Mouse (Mus musculus) adrenal gland, postnatal 25 days (tissue): ENCODE data around the gene Dnase1l1. TPM values are rescaled to one million over a fixed set of nuclear protein-coding genes. Genes with fewer than 3 reads are reported as not detected.
A peak's percentile ranks its signal among the peaks of the same experiment; 100 is the strongest.

Source experiments
- DNase-seq: peaks from one replicate; pipeline ENCODE4 v3.0.0; 2021; ENCODE audit warnings: mixed read lengths
- microRNA-seq, 2 experiments: library from miRNA; unstranded; fragments of <30 nt; microRNA quantifications; one replicate each; pipeline ENCODE4 v1.2.0; 2021
- total RNA-seq: library from RNA; stranded (reverse); gene quantifications from 2 replicates; pipeline ENCODE4 v1.2.3, GENCODE M21; 2021

Dnase1l1 gene
- total RNA-seq, 1 experiment from 2014 or later = 20.3 TPM

DNA sequence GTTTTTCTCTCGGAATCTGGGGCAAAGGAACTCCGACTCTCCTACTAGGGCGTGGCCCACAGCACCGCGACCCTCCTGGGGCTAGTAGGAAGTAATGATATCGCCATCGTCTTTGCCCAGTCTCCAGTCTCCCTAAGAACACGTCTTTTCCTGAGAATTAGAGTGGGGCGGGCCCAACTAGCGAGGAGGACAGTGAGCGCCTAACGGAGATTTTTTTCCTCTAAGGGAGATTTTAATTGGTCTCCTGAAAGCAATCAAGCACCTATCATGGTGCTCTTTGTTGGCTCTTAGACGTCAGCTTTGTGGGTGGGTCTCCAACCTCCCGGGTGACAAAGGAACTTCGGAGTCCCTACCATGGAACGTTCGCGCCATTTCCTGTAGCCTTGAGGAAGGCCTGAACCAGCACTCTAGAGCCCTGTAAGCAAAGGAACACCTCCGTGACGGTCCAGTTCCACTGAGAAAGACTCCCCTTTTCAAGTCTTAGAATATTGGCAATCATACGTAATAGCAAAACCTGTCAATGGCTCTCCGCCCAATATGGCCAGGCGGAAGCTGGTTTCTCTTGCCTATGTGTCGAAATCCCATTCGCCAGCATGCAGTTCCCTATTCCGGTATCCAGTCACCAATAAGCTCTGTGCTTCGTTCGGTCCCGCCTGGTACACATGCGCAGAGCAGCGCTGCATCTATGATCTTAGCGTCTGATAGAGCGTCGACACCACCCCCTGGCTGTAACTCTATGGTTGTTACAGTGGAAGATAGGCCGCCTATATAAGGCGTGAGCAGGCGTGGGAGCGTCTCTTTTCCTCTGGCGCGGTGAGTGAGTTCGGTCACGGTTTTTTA is 11.9 kb downstream of the Dnase1l1 start, which contains the start of gene Rpl10:
TSS of gene Rpl10 (plus strand) at position 751 of the 840 bp plus-strand sequence.
- DNase-seq = peak; percentile 82

- DNase-seq = no peak
Measured at GRCm38 (mm10) chrX:74269736-74270061, 12.4 kb downstream of the Dnase1l1 start.

GRCm38 (mm10) chrX:74257746-74258145 is 24.4 kb downstream of the Dnase1l1 start:
- DNase-seq = no peak

DNA sequence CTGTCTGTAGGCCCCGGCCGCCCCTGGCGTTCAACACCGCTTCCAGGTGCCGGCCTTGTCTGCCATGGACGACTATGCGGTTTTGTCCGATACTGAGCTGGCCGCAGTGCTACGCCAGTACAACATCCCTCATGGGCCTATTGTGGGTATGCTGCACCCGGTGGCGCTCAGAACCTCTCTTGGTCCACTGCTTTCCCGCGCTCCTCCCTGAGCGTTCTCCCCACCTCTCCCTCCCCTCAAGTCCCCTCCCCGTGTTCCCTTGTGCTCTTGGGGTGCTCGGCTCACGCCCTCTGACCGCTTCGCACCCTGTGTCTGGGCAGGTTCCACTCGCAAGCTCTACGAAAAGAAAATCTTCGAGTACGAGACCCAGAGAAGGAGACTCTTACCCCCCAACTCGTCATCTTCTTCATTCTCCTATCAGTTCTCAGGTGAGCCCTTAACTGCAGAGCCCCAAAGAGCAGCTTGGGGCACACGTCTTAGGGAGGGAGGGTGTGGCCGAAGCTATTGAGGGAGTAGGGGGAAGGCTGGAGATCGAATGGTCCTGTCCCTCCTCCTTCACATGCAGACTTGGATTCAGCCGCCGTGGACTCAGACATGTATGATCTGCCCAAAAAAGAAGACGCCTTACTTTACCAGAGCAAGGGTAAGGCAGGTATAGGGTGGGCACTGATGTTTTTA is 27.1 kb downstream of the Dnase1l1 start:
- no peak for DNase-seq

DNA sequence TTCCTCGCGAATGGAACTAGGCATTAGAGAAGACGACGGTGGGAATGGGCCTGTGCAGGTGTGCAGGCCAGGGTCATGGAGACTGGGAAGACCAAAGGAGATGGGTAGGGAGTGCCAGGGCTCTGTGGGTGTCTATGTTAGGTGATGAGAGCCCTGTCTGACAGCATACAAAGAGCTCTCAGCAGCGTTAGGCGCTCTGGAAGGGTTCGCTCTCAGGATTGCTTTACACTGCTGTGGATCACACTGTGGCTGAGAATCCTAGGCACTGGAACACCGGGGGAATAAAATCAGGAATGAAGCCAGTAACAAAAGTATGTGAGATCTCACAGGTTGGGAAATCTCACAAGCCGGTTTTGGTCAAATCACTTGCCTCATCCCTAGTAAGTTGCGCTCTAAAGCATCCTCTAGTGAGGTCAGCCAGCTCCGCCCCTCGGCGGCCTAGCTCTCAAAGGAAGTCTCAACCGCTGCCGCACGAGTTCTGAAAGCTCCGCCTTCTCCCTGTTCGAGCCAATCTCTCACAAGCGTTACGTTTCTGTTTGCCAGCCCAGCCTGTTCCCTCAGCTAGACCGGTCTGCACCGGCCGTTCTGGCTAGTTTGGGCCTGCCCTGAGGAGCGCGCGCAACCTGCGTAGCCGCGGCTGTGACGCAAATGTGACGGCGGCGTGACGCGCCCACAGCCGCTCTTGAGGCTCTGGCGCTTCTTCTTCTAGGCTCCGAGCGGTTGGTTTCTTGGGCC is 27.8 kb downstream of the Dnase1l1 start, which contains the start of gene Emd:
TSS of gene Emd (plus strand) at position 535 of the 735 bp plus-strand sequence.
- DNase-seq = peak; percentile 80

DNA sequence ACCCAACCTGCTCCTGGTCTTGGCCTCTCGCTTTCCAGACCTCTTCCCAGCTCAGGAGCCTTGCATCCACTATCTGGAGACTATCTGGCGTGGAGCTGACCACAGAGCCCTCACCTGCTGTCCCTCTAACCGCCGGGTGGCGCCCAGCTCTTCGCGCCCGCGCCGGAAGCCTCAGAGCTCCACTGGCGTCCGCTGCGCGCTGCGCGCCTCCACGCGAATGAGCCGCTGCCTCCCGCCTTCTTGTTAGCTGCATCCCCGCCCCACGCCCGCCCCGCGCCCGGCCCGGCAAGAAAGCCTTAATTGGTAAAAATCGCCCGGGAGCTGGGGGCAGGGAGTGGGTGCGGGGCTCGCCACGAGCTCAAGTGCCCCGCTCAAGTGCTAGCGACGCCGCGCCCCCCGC is 32.5 kb downstream of the Dnase1l1 start, which contains the start of gene Flna:
TSS of gene Flna (minus strand) at position 206 of the 400 bp plus-strand sequence.
- peak; percentile 73 for DNase-seq

DNA sequence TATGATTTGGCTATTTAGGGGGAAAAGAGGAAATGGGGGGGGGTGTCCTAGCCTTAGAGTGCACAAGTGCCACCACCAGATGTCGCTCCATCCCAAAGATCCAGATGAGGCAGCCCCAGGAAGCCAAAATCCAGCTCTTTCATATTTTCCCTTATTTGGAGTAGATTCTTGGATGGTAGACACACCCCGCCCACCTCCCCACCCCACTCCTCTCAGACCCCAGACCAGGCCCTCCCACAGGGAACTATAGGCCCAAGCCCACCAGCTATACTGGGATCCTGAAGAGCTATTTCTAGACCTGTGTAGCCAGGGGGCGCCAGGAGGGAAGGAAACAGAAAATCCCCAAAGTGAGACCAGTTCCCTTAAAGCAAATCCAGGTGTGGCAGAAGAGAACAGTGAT is 33.5 kb downstream of the Dnase1l1 start:
- peak; percentile 56 for DNase-seq

GRCm38 (mm10) chrX:74246693-74247092 is 35.4 kb downstream of the Dnase1l1 start:
- DNase-seq = no peak

- DNase-seq = peak; percentile 82
Measured at GRCm38 (mm10) chrX:74246213-74246681, 35.9 kb downstream of the Dnase1l1 start.

DNA sequence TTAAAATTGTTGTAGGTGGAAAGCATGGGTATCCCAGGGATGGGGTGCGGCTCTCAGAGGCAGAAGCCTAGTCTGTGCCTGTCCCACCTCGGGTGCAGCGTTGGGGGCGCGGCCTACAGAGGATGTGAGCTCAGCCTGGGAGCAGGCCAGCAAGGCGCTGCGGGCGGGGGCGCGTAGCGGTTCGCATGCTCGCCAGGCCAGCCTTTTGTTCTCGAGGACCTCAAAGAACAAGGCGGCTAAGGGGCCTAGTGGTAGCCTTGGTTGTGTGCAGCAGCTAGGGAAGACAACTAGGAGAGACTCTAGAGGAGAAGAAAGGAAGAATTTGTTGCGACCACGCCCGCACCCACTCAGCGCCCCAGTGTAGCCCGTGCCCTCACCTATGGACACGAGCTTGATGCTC is 36.5 kb downstream of the Dnase1l1 start:
- peak; percentile 74 for DNase-seq

DNA sequence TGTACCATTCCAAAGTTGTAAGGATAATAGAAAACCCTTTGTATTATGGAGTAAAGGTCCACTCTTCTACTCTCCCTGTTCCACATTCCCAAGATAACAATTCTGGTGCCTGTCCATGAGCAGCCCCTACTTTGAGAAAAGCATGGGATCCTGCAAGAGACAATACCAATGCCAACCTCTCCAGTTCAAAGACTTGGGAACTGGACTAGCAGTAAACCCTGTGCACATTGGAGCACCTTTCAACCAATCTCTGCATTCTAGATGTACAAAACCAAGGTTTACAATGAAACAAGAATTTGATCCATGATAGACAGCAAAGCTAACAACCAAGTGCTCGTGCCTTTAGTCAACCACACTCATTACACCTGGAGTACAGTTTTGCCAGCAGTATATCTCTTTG is 37.0 kb downstream of the Dnase1l1 start:
- DNase-seq = no peak

DNA sequence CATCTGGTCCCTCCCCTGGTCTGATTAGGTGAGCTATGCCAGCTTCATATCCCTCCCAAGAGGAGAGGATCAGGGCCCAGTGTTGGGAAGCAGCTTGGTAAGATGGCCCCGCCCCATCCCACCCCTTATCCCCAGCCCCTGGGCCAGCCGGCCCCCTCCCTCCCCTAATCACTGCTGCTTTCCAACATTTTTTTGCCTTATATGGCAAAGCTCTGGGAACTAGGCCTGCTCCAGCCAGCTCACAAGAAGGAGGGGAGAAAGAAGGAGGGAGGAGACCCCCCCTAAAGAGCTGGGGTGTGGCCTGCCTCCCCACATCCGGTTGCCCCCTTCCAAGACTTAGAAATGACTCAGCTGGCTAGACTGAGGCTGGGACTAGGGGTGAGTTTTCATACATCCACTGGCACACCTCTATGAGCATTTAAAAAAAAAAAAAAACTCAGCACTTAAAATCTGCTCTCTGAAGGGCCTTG is 37.5 kb downstream of the Dnase1l1 start:
- peak; percentile 14 for DNase-seq

GRCm38 (mm10) chrX:74243807-74244206 is 38.3 kb downstream of the Dnase1l1 start:
- no peak for DNase-seq

GRCm38 (mm10) chrX:74243396-74243795 is 38.7 kb downstream of the Dnase1l1 start:
- DNase-seq = no peak

DNA sequence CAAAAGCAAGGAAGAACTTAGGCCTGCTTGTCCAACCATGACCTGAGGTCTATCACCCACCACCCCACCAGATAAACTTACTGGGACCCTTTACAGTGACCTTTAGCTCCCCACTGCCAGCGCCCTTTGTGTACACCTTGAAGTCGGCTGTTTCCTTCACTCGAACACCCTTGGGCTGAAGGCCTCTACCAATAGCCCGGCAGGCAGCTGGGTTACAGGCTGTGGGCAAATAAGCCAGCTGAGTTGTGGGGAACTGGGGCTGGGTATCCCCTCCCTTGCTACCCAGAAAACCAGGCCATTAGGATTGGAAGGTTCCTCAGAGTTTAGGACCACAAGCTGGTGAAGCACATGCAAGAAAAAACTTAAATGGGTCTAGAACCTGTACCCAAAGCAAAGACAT is 41.8 kb downstream of the Dnase1l1 start:
- no peak for DNase-seq

DNA sequence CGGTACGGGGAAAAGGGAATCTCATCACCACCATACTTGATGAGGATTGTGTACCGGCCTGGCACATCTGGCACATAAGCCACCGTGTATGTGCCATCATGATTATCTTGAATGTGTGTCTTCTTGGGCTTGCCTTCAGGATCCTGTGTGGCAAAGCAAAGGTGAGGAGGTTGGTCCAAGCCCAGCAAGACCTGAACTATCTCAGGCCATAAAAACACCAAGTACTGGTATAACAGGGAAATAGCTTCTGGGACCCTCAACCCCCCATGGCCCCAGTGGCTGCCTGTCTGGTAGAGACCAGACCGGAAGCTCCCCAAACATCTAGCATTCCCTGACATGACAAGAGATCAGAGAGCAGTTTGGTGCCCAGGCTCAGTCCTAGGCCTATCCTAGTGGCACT is 48.9 kb downstream of the Dnase1l1 start:
- DNase-seq = no peak

DNA sequence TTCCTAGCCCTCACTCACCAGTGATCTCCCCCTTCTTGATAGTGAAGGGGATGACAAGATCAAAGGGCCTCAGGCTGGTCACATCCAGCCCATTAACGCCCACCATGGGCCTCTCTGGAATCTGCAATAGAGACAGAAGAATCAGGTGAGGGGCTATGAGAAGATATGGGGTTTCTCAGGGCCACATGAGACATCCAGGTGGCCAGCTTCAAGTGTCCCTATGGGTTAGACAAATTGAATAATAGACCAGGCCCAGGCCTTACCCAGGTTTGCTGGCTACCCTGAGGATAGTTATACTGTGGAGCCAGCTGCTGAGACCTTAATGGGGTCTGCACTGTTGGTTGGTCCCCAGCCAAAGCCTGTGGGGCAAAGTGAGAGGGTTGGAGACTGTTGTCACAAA is 52.1 kb downstream of the Dnase1l1 start:
- no peak for DNase-seq

Small RNAs within 50 kb of the gene (microRNA-seq; reads per million reads assigned to microRNA genes)
- 0 to 0.36 reads per million in 2 experiments for gene Mir7091
- gene Mir7092 = 0 reads per million in 2 experiments

Other genes starting within 250 kb of the Dnase1l1 start
- gene Opn1mw, start 154.9 kb downstream of the Dnase1l1 start, total RNA-seq = not detected in 2 replicates
- 34.3 and 42.6 TPM in 2 replicates for gene Mecp2, start 147.0 kb downstream of the Dnase1l1 start, total RNA-seq
- not detected in 2 replicates for gene Tex28, start 114.5 kb downstream of the Dnase1l1 start, total RNA-seq
- not detected in 2 replicates for gene Tktl1, start 105.1 kb downstream of the Dnase1l1 start, total RNA-seq
- gene Flna, start 32.5 kb downstream of the Dnase1l1 start, total RNA-seq = 138 and 183 TPM in 2 replicates
- gene Emd, start 27.6 kb downstream of the Dnase1l1 start, total RNA-seq = 38.8 and 53.8 TPM in 2 replicates
- 164 and 380 TPM in 2 replicates for gene Rpl10, start 11.5 kb downstream of the Dnase1l1 start, total RNA-seq
- 75.4 and 94.9 TPM in 2 replicates for gene Taz, start 425 bp downstream of the Dnase1l1 start, total RNA-seq
- 218 and 224 TPM in 2 replicates for gene Atp6ap1, start 14.8 kb upstream of the Dnase1l1 start, total RNA-seq
- gene Gdi1, start 22.7 kb upstream of the Dnase1l1 start, total RNA-seq = 234 and 244 TPM in 2 replicates
- 62.1 and 65.8 TPM in 2 replicates for gene Fam50a, start 30.7 kb upstream of the Dnase1l1 start, total RNA-seq
- gene Plxna3, start 46.7 kb upstream of the Dnase1l1 start, total RNA-seq = 9.9 and 21.7 TPM in 2 replicates
- gene Lage3, start 71.3 kb upstream of the Dnase1l1 start, total RNA-seq = 49.0 and 66.8 TPM in 2 replicates
- gene Ubl4a, start 90.9 kb upstream of the Dnase1l1 start, total RNA-seq = 59.6 and 60.7 TPM in 2 replicates
- 18.0 and 20.4 TPM in 2 replicates for gene Slc10a3, start 91.0 kb upstream of the Dnase1l1 start, total RNA-seq
- gene Fam3a, start 110.9 kb upstream of the Dnase1l1 start, total RNA-seq = 22.2 and 26.2 TPM in 2 replicates
- 61.3 and 84.3 TPM in 2 replicates for gene Ikbkg, start 111.0 kb upstream of the Dnase1l1 start, total RNA-seq
- 144 and 163 TPM in 2 replicates for gene G6pdx, start 146.9 kb upstream of the Dnase1l1 start, total RNA-seq
- gene Gm6880, start 199.1 kb upstream of the Dnase1l1 start, total RNA-seq = not detected in 2 replicates